Mouse (Mus musculus): ENCODE measurements around the gene Cstad.

GRCm38 (mm10) chr2:30604880-30605761 lies 10.3 kb downstream of the Cstad start:
- TF ChIP-seq CTCF (IDR thresholded peaks at IDR 0.05; ENCODE audit: low read depth, low read length) (no peak), EP300 (IDR thresholded peaks at IDR 0.05; ENCODE audit: insufficient read depth, low read depth, low read length) (no peak)

Data from ES-Bruce4 (cell line).